Mouse (Mus musculus) cerebellum, postnatal 36 days (tissue): ENCODE measurements around the gene Ppp1r12c.
"Not testable (repeated sequence)": the region's sequence is repeated elsewhere in the genome, so short reads cannot be mapped to it uniquely, and the experiment has no call there.

ENCODE experiments used
- DNase-seq, 2 experiments: peaks; one replicate each; pipeline ENCODE4 v3.0.0; 2021 to 2022; ENCODE audit warnings: mixed read lengths in 2 of 2

The Ppp1r12c gene

GRCm38 (mm10) chr7:4501558-4502397, at the start of gene Ppp1r12c:
Gene Ppp1r12c, minus strand, starts transcription at chr7:4501680.
- DNase-seq: peak; percentile 96

DNA sequence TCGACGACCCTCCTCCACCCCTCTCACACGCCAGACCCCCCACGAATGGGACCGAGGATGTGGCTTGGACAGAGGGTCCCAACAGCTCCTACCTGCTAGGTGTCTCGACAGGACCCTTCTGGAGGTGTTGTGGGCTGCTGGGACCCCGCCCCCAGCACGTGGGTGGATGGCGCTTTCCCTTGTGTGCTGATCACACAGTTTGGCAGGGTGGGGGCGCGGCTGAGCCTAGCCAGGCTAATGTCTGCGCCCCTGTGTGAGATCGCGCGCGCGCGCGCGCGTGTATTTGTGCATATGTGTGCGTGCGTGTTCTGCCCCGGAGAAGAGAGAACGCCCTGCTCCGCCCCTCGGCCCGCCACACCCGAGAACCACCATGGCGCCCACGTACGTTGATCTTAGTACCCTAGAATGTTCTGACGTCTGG, 45.8 kb upstream of the Ppp1r12c start, which contains the start of gene Syt5:
TSS of gene Syt5 (minus strand) at position 321 of the 421 bp plus-strand sequence.
- peak; percentile 19 to 40 for DNase-seq

DNA sequence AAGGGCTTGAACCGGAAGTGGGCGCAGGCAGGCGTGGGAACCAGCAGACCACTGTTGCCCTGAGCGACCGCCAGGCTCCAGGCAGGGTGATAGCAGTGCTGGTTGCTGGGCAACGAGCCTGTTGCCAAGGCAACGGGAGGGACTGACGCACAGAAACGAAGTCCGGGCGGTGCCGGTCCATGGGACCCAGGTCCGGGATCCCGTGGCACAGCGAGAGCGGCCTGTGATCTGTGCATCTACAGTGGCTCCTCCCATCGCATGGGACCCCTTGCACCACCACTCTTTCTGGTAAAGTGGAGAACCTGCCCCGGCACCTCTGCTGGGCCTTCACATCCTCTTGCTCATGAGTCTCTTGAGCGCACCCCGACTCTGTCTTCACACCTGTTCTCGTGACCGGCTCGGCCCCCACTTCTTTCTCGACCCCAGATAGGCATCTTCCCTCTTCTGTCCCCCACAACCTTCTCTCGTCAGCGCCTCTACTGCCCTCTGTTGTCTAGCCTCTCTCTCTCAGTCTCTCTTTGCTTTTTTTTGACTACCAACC, 45.2 kb upstream of the Ppp1r12c start:
- peak; percentile 85 for DNase-seq

GRCm38 (mm10) chr7:4546050-4546449, 44.6 kb upstream of the Ppp1r12c start:
- DNase-seq: no peak

- DNase-seq: no peak
These were observed 40.5 kb upstream of the Ppp1r12c start for GRCm38 (mm10) chr7:4542013-4542412.

DNA sequence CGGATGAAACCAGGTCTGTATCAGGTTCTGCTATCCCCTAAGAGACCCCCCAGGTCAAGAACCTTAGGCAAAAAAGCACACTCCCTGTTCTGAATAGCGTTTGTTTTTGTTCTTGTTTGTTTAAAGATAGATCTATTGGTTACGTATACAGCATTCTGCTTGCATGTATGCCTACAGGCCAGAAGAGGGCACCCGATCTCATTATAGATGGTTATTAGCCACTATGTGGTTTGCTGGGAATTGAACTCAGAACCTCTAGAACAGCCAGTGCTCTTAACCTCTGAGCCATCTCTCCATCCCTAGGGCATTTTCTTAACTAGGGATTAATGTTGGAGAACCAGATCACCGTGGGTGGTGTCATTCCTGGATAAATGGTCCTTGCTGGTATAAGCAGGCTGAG, 39.9 kb upstream of the Ppp1r12c start:
- no peak for DNase-seq

GRCm38 (mm10) chr7:4539019-4539418, 37.5 kb upstream of the Ppp1r12c start:
- no peak for DNase-seq

DNA sequence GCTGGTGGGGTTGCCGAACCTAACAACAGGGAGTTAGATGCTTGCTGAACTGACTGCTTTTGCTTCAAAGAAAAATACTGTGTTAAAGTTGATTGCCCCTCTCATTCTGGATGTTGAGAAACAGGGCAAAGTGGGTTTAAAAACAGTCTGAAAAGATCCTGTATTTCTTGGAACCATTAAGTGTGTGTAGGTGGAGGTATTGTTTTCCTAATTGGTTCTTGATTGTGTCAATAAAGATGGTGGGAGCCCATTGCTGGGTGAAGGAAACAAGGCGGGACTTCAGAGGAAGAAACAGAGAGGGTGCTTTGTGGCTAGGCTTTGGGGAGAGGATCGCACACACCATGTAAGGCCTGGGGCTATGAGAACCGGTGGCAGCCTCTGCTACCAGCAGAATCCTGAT, 35.7 kb upstream of the Ppp1r12c start:
- no peak for DNase-seq

GRCm38 (mm10) chr7:4536369-4536768, 34.9 kb upstream of the Ppp1r12c start:
- DNase-seq: no peak

- no peak for DNase-seq
These were observed 30.7 kb upstream of the Ppp1r12c start, which contains the start of gene Dnaaf3 for GRCm38 (mm10) chr7:4532005-4532729. Gene Dnaaf3, minus strand, starts transcription at chr7:4532453.

GRCm38 (mm10) chr7:4530166-4530565, 28.7 kb upstream of the Ppp1r12c start:
- DNase-seq: not testable (repeated sequence)

GRCm38 (mm10) chr7:4527302-4527689, 25.8 kb upstream of the Ppp1r12c start:
- DNase-seq: no peak

DNA sequence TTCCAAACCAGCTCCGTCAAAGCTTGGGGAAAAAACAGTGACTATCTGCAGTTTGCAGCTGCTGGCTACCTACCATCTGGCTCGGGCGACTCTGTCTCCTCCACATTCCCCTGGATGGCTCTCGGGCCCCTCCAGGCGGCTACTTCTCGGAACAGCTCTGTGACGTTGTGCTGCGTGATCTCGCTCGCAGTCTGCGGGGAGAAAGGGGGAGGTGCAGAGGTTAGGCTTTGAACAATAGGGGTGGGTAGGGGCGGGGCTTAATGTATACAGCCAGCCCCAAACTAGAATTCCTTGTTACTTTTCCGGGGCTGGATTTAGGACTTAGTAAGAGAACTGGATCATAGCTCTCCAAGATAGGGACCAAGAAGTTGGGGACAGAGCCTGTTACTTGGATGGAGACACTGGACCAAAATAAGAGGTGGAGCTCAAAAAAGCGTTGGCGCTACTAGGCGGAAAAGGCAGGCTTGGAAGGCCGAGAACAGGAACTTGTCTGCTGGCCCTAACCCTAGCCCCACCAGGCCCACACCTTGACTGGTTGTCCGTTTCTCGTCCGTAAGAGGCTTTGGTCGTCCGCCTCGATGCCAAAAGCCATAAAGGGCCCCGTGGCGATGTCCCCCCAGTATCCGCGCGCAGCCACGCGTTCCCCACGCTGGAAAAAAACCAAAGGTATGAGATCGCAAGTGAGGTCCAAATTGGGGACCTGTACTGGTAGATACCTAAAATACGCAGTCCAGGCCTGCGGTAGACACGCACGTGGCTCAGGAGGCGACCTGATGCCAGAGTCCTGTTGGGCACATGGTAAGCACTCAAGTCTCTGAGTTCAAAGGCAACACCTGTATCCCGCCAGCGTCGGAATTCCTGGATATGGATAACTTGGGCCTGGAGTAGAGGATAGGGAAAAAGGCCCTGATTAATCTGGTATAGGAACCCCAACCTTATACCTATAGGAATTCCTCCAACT, 25.1 kb upstream of the Ppp1r12c start:
- peak; percentile 62 to 70 for DNase-seq

DNA sequence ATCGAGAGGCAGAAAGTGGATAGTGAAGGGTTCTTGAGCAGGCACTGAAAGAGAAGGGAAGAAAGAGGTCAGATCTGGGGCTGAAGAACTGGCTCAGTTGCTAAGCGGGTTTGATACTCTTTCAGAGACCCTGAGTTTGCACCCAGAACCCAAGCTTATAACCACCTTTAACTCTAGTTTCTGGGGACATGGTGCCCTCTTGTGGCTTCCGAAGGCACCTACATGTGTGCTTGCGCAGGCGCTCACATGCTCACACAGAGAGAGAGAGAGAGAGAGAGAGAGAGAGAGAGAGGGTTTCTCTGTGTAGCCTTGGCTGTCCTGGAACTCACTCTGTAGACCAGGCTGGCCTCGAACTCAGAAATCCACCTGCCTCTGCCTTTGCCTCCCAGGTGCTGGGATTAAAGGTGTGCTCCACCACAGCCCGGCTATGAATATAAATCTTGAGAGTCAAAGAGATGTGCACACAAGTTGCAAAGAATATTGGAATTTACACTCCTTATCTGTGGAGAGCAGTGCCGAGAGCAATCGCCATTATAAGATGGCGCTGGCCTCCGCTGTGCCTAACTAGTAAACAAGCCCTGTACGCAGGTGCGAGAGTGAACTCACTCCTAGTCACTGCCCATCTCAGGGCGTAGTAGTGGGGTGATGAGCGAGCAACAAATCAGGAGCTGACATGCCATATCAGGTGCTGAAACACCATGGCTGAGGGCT, 22.9 kb upstream of the Ppp1r12c start, which contains the start of gene Tnni3:
TSS of gene Tnni3 (minus strand) at position 18 of the 711 bp plus-strand sequence.
- DNase-seq: peak; percentile 48 to 57

DNA sequence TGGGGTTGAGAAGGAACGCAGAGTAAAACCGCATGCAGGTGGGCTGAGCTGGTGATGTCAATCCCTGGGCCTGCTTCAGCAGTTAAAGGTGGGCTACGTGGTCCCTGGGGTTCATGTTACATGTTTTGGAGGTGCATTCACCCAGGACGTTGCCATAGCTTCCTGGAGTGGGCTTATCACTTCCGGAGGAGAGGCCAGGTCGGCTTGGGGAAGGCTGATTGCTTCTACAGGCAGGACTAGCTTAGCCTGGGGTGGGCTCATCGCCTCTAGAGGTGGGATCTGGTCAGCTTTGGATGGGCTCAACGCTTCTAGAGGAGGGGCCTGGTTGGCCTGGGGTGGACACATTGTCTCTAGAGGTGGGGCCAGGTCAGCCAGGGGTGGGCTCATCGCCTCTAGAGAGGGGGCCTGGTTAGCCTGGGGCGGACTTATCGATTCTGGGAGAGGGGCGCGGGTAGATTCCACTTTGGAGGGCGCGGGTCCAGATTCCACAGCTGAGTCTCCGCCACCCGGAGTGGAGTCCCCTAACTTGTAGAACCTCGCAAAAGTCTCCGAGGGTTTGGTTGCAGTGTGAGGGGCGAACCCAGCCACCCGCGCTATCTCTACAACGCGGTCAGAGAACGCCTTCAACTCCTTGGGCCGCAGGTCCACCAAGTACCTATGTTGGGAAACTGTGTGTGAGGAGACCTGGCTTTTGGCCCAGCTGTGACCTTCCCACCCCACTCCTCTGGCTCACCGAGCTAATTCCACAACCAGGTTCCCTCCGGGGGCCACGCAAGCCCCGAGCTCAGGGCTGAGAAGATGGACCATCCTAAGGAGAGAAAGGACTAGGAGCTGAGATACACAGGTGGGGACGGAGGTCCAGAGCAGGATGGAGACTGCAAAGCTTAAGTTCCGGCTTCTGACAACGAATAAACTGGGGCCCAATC, 22.0 kb upstream of the Ppp1r12c start:
- DNase-seq: no peak

DNA sequence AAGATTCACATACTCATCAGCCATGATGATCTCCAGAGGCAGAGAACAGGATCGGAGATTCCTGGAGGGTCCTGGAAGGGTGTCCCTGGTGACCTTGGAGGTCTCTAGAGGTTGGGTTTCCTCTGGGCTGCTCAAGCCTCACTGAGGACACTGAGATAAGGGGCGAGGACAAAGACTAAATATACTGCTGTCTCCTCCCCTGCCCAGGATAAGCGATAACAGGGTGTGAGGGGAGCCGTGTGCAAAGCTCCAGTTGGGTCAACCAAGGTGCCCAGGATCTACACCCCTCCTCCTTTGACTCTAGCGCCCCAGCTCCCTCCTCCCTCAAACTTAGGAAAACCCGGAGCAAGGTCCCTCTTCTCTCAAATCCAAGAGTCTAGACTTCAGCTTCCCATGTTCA, 20.8 kb upstream of the Ppp1r12c start:
- no peak for DNase-seq

GRCm38 (mm10) chr7:4521231-4522003, 19.9 kb upstream of the Ppp1r12c start:
- no peak for DNase-seq

GRCm38 (mm10) chr7:4518487-4518886, 17.0 kb upstream of the Ppp1r12c start:
- DNase-seq: no peak

- no peak for DNase-seq
These were observed 15.0 kb upstream of the Ppp1r12c start, which contains the start of gene Tnnt1 for GRCm38 (mm10) chr7:4516332-4517050. Gene Tnnt1, minus strand, starts transcription at chr7:4516382.
